Mouse (Mus musculus) kidney, postnatal 0 days (tissue): ENCODE data around the gene Acad9. TPM values are rescaled to one million over a fixed set of nuclear protein-coding genes. Genes with fewer than 3 reads are reported as not detected.
"Not testable (repeated sequence)": the region's sequence is repeated elsewhere in the genome, so short reads cannot be mapped to it uniquely, and the experiment has no call there.

ENCODE experiments used
- ATAC-seq: fragments of 200-750 bp; cut with Nextera tagmentation; replicated peaks from 2 replicates; pipeline ENCODE4 v1.8.0; 2017; ENCODE audit warnings: low read depth, moderate number of reproducible peaks, moderate TSS enrichment, moderate library complexity; ENCODE audit not compliant: low FRiP score
- DNase-seq: peaks from one replicate; pipeline ENCODE4 v3.0.0-alpha.2; 2016; ENCODE audit warnings: low spot score
- H3K27ac ChIP-seq: fragments of 300-500 bp; sonication (generic); 2 replicates; pipeline ENCODE4 v1.5.1; 2014; ENCODE audit warnings: mild to moderate bottlenecking
- H3K27me3 ChIP-seq: fragments of 300-500 bp; sonication (generic); 2 replicates; pipeline ENCODE4 v1.6.1; 2014; ENCODE audit warnings: low read length, mixed read lengths; ENCODE audit not compliant: insufficient read depth
- H3K36me3 ChIP-seq: fragments of 300-500 bp; sonication (generic); 2 replicates; pipeline ENCODE4 v1.6.1; 2014; ENCODE audit warnings: low read length, mixed read lengths; ENCODE audit not compliant: insufficient read depth
- H3K4me1 ChIP-seq: fragments of 300-500 bp; sonication (generic); replicated peaks from 2 replicates; pipeline ENCODE4 v1.6.1; 2014; ENCODE audit warnings: antibody characterized with exemption, low read length, mixed read lengths; ENCODE audit not compliant: insufficient read depth
- H3K4me2 ChIP-seq: fragments of 300-500 bp; sonication (generic); 2 replicates; pipeline ENCODE4 v1.6.1; 2014; ENCODE audit warnings: mild to moderate bottlenecking, low read length, moderate library complexity, mixed read lengths
- H3K4me3 ChIP-seq: fragments of 300-500 bp; sonication (generic); replicated peaks from 2 replicates; pipeline ENCODE4 v1.5.1; 2014; ENCODE audit warnings: low read depth, low read length
- H3K9ac ChIP-seq: fragments of 300-500 bp; sonication (generic); 2 replicates; pipeline ENCODE4 v1.6.1; 2014; ENCODE audit warnings: low read depth, low read length
- H3K9me3 ChIP-seq: fragments of 300-500 bp; sonication (generic); replicated peaks from 2 replicates; pipeline ENCODE4 v1.6.1; 2016; ENCODE audit warnings: low read length, inconsistent platforms, mixed read lengths
- CTCF ChIP-seq: IDR thresholded peaks from 2 replicates; pipeline ENCODE4 v1.5.1; 2016; ENCODE audit warnings: antibody characterized with exemption, low read depth, mild to moderate bottlenecking, moderate library complexity
- WGBS: fragments of 180-500 bp; shearing (Covaris S2); extraction: QIAGEN DNeasy Blood & Tissue Kit; methylation state at CpG from one replicate; pipeline ENCODE4 v1.1.7; 2014; 5-methylcytosine and 5-hydroxymethylcytosine counted together
- polyA plus RNA-seq: library from polyadenylated mRNA; unstranded; fragments of >200 nt; fragmentation: Nextera tagmentation; extraction: Ambion mirVana; gene quantifications from 2 replicates; pipeline ENCODE4 v1.2.1, GENCODE M21; 2015

The Acad9 gene
- polyA plus RNA-seq, 1 experiment from 2014 or later: 77.4 TPM

DNA sequence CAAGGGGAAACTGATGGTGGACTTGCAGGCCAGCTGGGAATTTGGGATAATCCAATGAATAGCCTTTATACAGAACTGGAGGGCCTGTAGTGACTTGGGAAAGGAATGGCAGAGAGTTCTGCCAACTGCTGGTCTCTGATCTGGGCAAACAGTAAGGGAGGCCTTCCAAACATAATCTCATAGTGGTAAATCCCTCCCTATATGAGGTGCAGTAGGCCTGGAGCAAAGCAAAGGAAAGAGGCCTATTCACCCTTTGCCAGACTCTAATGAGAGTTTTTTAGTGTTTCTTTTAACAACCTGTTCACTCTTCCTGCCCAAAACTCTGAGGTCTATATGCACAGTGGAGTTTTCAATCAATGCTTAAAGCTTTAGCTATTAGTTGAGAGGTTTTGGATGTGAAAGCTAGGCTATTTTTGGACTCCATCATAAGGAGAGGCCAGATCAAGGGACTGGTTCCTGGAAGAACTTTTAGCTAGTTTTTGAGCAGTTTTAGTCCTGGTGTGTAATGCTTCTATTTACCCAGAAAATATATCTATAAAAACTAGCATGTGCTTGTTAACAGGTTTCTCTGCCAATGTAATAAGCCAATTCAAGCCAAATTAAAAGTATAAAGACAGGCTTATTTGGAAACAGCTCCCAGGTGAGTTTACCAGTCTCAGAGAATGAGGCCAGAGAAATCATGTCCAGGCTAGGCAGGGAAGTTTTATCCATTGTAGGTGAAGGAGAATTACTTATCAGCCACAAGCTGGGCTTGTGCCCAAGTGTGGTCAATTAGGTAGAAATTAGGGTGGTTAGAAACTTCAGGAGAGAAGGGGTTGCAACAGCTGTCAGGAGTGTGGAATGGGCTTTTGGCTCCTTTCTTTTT is 54.1 kb downstream of the Acad9 start:
- DNase-seq (no peak), ATAC-seq (no peak)
- Histone ChIP-seq H3K36me3 (no peaks in the 10 kb centered on the region), H3K4me1 (no peaks in the 10 kb centered on the region), H3K9me3 (no peaks in the 10 kb centered on the region), H3K4me2 (no peak overlapping the region), H3K27ac (no peak overlapping the region), H3K27me3 (no peaks in the 10 kb centered on the region), H3K9ac (no peak overlapping the region), H3K4me3 (no peak overlapping the region)
- no peak for TF ChIP-seq CTCF

- ATAC-seq, H3K4me1 ChIP-seq, H3K27me3 ChIP-seq, DNase-seq, H3K36me3 ChIP-seq, H3K4me2 ChIP-seq, H3K4me3 ChIP-seq, H3K9me3 ChIP-seq, H3K9ac ChIP-seq, H3K27ac ChIP-seq: not testable (repeated sequence)
- 90% methylated on average over 9 of the region's 9 CpGs for WGBS
Measured at GRCm38 (mm10) chr3:36126176-36126575, 60.4 kb downstream of the Acad9 start.

- Histone ChIP-seq H3K4me2 (no peak overlapping the region), H3K27me3 (no peaks in the 10 kb centered on the region), H3K27ac (no peak overlapping the region), H3K4me3 (no peak overlapping the region), H3K9me3 (no peaks in the 10 kb centered on the region), H3K9ac (no peak overlapping the region), H3K4me1 (no peaks in the 10 kb centered on the region), H3K36me3 (no peaks in the 10 kb centered on the region)
- no peak for TF ChIP-seq CTCF
- no peak for ATAC-seq
- no peak for DNase-seq
Measured at GRCm38 (mm10) chr3:36136152-36136551, 70.4 kb downstream of the Acad9 start.

DNA sequence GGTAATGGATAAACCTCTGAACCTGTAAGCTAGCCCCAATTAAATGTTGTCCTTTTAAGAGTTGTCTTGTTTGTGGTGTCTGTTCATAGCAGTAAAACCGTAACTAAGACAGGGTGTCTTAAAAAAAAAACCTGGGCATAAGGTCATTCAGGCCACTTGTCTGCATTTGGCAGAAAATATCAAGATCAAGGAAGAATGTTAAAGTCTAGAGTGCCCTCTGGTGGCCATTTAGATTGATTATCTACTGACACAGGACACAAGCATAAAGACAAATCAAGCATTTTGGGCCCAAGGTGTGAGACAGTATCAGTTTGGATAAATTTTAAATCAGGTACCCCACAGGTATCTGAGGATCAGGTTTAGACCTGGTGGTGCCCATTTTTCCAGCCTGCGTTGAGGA is 71.8 kb downstream of the Acad9 start:
- TF ChIP-seq CTCF: peak; percentile 73
- ATAC-seq (no peak), DNase-seq (peak; percentile 64)
- Histone ChIP-seq H3K9ac (no peak overlapping the region), H3K4me3 (no peak overlapping the region), H3K9me3 (no peaks in the 10 kb centered on the region), H3K27me3 (no peaks in the 10 kb centered on the region), H3K4me2 (no peak overlapping the region), H3K4me1 (no peaks in the 10 kb centered on the region), H3K27ac (no peak overlapping the region), H3K36me3 (no peaks in the 10 kb centered on the region)
- 50% methylated on average over 2 of the region's 2 CpGs for WGBS

- no peaks in the 10 kb centered on the region for H3K27me3 ChIP-seq
- H3K4me3 ChIP-seq: no peak overlapping the region
- DNase-seq (no peak), ATAC-seq (no peak)
- no peak for TF ChIP-seq CTCF
- 79% methylated on average over 1 of the region's 1 CpGs for WGBS
- H3K9me3 ChIP-seq: no peaks in the 10 kb centered on the region
- H3K27ac ChIP-seq: no peak overlapping the region
- H3K9ac ChIP-seq: no peak overlapping the region
- H3K4me1 ChIP-seq: no peaks in the 10 kb centered on the region
- no peaks in the 10 kb centered on the region for H3K36me3 ChIP-seq
- no peak overlapping the region for H3K4me2 ChIP-seq
Measured at GRCm38 (mm10) chr3:36138171-36138660, 72.4 kb downstream of the Acad9 start.

GRCm38 (mm10) chr3:36138996-36139395 is 73.2 kb downstream of the Acad9 start:
- ATAC-seq: no peak
- Histone ChIP-seq H3K4me1 (no peaks in the 10 kb centered on the region), H3K4me2 (no peak overlapping the region), H3K27me3 (no peaks in the 10 kb centered on the region), H3K4me3 (no peak overlapping the region), H3K36me3 (no peaks in the 10 kb centered on the region), H3K9ac (no peak overlapping the region), H3K27ac (no peak overlapping the region), H3K9me3 (no peaks in the 10 kb centered on the region)
- TF ChIP-seq CTCF: no peak
- no peak for DNase-seq

Other genes starting within 250 kb of the Acad9 start
- 94.9 and 102 TPM in 2 replicates for gene Dcun1d1, start 128.5 kb upstream of the Acad9 start, polyA plus RNA-seq
- gene Mccc1, start 65.3 kb upstream of the Acad9 start, polyA plus RNA-seq: 101 and 108 TPM in 2 replicates
- not detected in 2 replicates for gene Ccdc144b, start 12.4 kb upstream of the Acad9 start, polyA plus RNA-seq
- 5.2 and 6.1 TPM in 2 replicates for gene D3Ertd254e, start 85.0 kb downstream of the Acad9 start, polyA plus RNA-seq
- gene Qrfpr, start 156.3 kb downstream of the Acad9 start, polyA plus RNA-seq: not detected in 2 replicates